Mouse (Mus musculus) kidney, adult 9 months (tissue): ENCODE measurements around the gene Pigq.

Source experiments
- DNase-seq: peaks from one replicate; pipeline ENCODE4 v3.0.0; 2022

Gene Pigq

GRCm38 (mm10) chr17:25957586-25958051 is 12.9 kb upstream of the Pigq start:
- no peak for DNase-seq

DNA sequence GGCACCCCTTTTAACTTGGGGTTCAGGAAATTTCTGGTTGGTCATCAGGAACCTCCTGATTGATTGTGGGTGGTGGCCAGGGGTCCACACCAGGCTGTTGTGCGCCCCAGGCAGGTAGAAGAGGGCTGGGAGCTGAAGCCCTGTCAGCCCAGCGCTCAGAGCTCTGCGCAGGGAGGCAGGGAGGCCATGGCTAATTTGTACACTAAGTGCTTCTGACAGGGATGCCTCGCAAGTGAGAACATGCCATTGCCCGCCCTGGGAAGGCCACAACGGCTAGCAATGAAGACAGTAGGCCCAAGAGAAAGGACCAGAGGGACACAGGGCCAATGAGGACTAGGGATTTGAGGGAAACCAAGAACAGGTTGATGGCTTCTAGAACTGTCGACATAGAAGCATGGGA is 11.9 kb upstream of the Pigq start:
- DNase-seq: no peak

GRCm38 (mm10) chr17:25956201-25956600 is 11.5 kb upstream of the Pigq start:
- DNase-seq: no peak

DNA sequence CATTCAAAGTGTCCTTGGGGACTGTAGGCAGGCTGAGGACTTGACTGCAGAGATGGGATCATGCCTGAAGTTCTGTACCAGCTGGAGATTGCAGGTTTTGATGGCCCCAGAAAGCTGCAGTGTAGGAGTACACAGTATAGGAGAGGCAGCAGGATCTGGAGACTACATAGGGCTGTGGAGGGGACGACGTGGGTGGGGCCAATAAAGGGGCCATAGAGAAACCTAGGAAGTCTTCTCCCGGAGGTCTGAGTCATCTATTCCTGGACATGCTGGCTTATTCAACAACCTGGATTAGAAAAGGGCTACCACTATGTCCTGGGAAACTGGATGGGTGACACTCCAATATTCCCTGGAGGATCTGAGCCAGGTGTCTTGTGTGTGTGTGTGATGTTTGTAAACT is 11.0 kb upstream of the Pigq start:
- DNase-seq: no peak

DNA sequence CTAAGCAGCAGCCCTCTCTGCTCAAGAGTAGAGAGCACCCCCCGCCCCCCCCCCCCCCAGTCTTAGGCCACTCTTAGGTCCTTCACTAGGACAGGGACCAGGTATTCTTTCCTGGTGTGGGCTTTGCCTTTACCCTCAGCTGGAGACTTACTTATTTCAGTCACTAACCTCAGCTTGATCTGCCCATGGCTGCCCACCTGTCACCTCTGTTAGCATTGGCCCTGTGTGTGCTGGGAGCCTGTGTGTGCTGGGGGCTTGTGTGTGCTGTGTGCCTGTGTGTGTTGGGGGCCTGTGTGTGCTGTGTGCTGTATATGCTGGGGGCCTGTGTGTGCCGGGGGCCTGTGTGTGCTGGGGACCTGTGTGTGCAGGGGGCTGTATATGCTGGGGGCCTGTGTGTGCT is 9.9 kb upstream of the Pigq start:
- DNase-seq: no peak

DNA sequence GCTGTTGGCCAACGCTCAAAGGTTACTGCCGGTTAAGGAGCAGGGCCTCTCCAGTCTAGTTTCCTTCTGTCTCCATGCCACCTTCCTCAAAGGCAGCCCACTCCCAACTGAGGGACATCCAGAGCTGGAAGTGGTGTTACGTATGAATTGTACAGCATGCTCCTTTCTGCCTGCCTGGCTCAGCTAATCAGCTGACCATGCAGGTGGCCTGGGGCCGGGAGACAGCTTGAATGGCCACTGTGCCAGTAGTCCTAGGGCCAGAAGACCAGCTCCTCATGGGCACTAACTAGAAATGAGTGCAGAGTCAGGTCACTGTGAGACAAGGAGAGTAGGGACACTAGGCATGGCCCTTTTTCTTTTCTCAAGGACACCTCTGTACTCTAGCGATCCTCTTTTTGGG is 8.4 kb upstream of the Pigq start:
- no peak for DNase-seq

GRCm38 (mm10) chr17:25951803-25952623 is 7.3 kb upstream of the Pigq start, which contains the start of gene A930017K11Rik:
Gene A930017K11Rik (minus strand): TSS chr17:25952565.
- DNase-seq: no peak

GRCm38 (mm10) chr17:25951225-25951802 is 6.6 kb upstream of the Pigq start:
- DNase-seq: no peak

- DNase-seq: no peak
These were observed 6.0 kb upstream of the Pigq start for GRCm38 (mm10) chr17:25950706-25951105.

DNA sequence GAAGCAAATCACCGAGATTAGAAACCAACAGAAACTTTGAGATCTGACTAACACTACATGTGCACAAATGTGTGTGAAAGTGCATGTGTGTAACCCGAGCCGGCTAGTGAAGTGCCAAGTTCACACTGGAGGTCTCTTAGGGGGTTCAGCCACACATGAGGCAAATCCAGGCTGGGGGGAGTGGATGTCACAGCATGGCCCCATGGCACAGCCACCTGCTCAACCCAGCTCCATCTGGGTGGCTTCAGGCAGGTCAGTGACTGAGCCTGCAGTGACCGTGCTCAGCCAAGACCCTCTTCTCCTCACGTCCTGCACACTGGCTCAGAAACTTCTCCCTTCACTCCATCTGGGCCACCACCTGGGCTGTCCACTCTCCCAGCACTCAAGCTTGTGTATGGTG is 5.2 kb upstream of the Pigq start:
- no peak for DNase-seq

- no peak for DNase-seq
These were observed 3.3 kb upstream of the Pigq start for GRCm38 (mm10) chr17:25948051-25948450.

GRCm38 (mm10) chr17:25947576-25947975 is 2.8 kb upstream of the Pigq start:
- DNase-seq: no peak

- no peak for DNase-seq
These were observed 2.2 kb upstream of the Pigq start for GRCm38 (mm10) chr17:25946891-25947290.

DNA sequence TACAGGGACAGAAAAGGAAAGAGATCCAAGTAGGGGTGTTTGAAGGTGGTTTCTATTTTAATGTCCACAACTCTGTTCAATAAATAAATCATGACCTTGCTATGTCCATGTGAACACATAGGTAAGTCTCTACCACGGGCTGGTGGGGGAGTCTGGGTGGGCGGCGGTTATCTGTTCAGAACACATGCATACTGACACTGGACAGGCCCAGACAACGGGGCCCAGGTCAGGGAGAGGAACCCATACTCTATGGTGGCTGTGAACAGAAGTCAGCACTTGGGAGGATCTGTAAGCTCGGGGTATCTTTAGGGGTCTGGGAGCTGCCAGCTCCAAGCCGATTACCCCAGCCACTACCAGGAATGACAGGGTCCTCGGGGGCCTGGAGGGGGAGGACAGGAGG is 1.6 kb upstream of the Pigq start:
- DNase-seq: no peak

DNA sequence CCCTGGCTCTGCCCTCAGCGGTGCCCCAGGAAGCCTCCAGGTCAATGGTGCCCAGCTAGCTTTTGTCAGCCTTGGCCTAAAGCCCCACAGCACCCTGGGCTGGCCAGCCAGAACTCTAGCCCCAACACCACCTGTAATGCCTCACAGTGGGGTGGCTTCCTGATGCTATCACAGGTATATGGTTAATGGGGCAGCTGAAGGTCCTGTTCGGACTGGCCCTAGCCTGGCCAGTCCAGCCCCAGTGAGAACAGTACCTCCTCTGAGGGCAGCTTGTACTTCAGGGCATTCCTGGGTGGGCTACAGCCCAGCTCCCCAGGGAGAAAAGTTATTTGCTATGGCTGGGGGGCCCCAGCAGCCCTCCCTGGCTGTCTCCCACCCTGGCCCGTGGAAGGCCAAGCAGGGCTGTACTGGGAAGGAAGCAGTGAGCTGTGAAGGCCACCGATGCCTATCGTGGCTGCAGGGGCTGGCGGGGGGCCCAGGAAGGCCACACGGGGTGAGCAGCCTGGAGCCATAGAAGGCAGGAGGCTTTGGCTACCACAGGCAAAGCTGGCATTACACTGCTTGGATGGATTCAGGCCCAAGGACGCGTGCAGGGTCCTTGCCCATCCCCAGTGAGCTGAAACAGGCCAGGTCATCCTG is 900 bp upstream of the Pigq start:
- peak; percentile 70 for DNase-seq

DNA sequence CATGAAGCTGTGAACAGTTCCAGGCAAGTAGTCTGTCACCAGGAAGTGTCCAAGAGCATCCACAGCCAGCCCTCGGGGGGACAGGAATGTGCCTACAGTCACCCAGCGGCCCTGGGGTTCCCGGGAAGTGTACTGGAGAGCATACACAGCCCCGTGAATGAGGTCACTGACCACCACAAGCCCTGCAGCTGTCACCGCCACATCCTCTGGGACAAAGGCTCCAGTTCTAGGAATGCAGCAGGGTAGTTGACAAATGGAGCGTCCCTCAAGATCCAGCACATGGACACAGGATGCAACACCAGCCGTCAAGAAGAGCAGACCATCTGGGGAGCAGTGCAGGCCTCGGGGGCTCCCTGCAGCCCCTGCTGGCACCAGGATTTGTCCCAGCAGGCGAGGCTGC is 967 bp downstream of the Pigq start:
- no peak for DNase-seq

- DNase-seq: no peak
These were observed 1.5 kb downstream of the Pigq start for GRCm38 (mm10) chr17:25943221-25943620.

DNA sequence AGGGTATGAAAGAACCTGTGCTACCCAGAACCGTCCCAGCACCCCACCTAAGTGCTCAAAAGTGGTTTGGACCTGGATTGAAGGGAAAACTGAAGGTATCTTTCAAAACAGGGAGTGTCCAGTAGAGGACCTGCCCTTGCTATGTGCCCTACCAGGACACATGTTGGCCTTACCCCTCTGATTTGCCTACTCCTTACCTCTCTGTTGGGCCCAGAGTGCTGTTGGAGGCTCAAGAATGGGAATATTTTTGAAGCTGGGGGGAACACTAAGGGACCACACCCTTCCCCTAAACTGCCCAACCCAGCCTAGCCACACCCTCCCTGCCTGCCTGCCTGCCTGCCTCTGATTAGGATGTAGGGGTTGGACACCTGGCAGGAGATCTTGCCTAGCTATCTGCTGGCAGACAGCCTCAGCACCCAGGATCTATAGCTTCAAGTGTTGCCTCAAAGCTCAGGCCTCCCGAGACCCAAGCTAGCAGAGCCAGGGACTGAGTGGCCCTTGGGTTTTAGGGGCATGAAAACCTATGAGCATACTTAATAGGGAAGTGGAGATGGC is 2.1 kb downstream of the Pigq start:
- DNase-seq: no peak

GRCm38 (mm10) chr17:25941511-25942241 is 3.1 kb downstream of the Pigq start:
- peak; percentile 69 for DNase-seq

GRCm38 (mm10) chr17:25934526-25934925 is 10.2 kb downstream of the Pigq start:
- DNase-seq: no peak

- no peak for DNase-seq
These were observed 19.4 kb downstream of the Pigq start for GRCm38 (mm10) chr17:25925348-25925747.

GRCm38 (mm10) chr17:25922120-25922519 is 22.6 kb downstream of the Pigq start:
- peak; percentile 36 for DNase-seq
